Mouse (Mus musculus) cortical plate, adult 2 months (tissue): ENCODE results near the gene Rabac1. TPM values are rescaled to one million over a fixed set of nuclear protein-coding genes. Genes with fewer than 3 reads are reported as not detected.

ENCODE experiments used
- H3K27ac ChIP-seq: fragments of 200-500 bp; 2 replicates; pipeline ENCODE4 v1.5.1; 2012; ENCODE audit warnings: low read length, control low read depth, inconsistent platforms; ENCODE audit not compliant: insufficient read depth
- H3K4me1 ChIP-seq: fragments of 200-500 bp; 2 replicates; pipeline ENCODE4 v1.6.1; 2011; ENCODE audit warnings: low read length; ENCODE audit not compliant: control insufficient read depth, insufficient read depth
- H3K4me3 ChIP-seq: fragments of 200-500 bp; 2 replicates; pipeline ENCODE4 v1.5.1; 2011; ENCODE audit warnings: mild to moderate bottlenecking, low read length, control low read depth; ENCODE audit not compliant: insufficient read depth
- CTCF ChIP-seq: fragments of 200-500 bp; IDR thresholded peaks from 2 replicates; pipeline ENCODE4 v1.5.1; 2011; ENCODE audit warnings: mild to moderate bottlenecking, control low read depth, low read length; ENCODE audit not compliant: insufficient read depth; ENCODE audit errors: extremely low read depth
- POLR2A ChIP-seq: fragments of 200-500 bp; IDR thresholded peaks from 2 replicates; pipeline ENCODE4 v1.6.1; 2011; ENCODE audit warnings: mild to moderate bottlenecking, low read length, control low read depth; ENCODE audit not compliant: insufficient read depth; ENCODE audit errors: extremely low read depth
- polyA plus RNA-seq: library from polyadenylated mRNA; depleted of rRNA; stranded (reverse); fragments of >200 nt; gene quantifications from 2 replicates; pipeline ENCODE4 v1.2.3, GENCODE M21; 2012

Gene Rabac1
- polyA plus RNA-seq, 1 experiment, result 421 TPM

DNA sequence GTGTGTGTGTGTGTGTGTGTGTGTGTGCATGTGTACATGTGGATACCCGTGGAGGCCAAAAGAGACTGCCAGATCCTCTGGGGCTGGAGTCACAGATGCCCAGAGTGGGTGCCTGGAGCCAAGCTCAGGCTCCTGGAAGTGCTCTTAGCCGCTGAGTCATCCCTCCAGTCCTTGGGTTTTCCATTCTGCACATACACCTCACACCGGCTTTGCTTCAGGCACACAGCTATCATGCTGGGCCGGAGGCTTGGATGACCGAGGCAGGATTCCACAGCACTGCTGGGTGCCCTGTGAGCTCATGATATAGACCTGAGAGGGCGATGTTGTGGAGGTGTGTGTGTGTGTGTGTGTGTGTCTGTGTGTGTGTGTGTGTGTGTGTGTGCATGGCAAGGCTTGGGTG is 4.1 kb downstream of the Rabac1 start:
- no peak overlapping the region for H3K4me3 ChIP-seq
- H3K4me1 ChIP-seq, result peaks cover 2% of the 10 kb centered on the region; the same call in 1 of the 2 replicates
- no peak overlapping the region for H3K27ac ChIP-seq
- TF ChIP-seq POLR2A (no peak), CTCF (no peak)

DNA sequence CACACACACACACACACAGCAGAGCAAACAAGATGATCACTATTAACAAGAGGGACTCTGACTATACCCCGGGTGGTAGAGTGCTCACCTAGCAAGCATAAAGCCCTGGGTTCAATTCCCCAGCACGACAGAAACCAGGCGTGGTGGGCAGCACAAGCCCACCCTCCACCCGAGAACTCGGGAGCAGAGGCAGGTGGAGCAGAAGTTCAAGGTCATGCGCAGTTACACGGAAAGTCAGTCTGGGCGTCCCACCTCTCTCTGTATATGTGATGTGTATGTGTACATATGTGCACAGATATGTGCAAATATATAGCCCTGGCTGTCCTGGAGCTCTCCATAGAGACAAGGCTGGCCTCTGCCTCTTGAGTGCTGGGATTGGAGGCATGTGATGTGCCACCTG is 4.6 kb downstream of the Rabac1 start:
- Histone ChIP-seq H3K4me1 (peaks cover 2% of the 10 kb centered on the region; the same call in 1 of the 2 replicates), H3K4me3 (no peak overlapping the region), H3K27ac (no peak overlapping the region)
- TF ChIP-seq CTCF (no peak), POLR2A (no peak)

DNA sequence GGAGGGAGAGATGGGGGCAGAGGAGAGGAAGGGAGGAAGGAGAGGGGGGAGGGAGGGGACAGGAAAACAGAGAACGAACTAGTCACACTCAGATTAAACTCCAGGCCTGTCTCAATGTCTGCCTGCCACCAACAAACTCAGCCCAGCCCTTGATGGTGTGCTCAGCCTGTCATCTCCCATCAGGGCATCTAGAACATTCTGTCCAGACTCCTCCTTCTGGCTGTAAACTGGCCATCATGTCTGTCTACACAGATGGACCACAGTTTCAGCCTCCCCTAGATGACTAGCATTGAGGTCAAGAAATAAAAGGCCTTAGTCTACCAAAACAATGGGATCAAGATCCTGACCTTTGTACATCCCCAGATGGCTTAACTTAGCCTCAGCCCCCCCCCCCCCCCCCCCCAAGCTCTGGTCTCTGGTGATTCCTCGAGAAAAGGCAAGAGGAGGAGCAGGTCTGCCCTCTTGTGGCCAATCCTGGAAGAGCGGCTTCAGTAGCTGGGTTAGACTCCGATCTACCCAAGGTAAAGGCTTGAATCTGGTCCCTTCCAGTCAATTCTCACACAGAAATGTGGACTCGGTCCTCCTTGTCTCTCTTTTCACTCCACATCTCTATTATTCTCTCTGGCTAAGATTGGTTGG is 7.5 kb downstream of the Rabac1 start:
- Histone ChIP-seq H3K4me3 (no peak overlapping the region), H3K27ac (no peak overlapping the region), H3K4me1 (peaks cover 2% of the 10 kb centered on the region; the same call in 1 of the 2 replicates)
- TF ChIP-seq CTCF, result peak; percentile 76
- no peak for TF ChIP-seq POLR2A

DNA sequence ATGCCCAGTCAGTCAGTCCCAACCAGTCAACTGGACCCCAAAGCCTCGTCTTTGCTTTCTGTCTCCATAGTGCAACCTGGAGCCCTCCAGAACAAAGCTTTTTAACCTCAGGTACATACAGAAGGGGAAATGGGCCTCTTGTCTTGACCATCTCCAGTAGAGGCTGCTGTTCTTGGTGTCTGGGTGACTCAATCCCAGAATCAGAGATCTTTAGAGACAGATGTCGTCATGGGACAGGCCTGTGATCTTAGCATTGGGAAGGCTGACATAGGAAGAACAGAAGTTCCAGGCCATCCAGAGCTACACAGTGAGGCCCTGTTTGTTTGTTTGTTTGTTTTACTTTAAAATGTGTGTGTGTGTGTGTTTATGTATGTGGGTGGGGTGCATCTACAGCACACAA is 8.3 kb downstream of the Rabac1 start:
- no peaks in the 10 kb centered on the region for H3K4me1 ChIP-seq
- no peak overlapping the region for H3K27ac ChIP-seq
- H3K4me3 ChIP-seq, result no peak overlapping the region
- no peak for TF ChIP-seq POLR2A
- TF ChIP-seq CTCF, result no peak

DNA sequence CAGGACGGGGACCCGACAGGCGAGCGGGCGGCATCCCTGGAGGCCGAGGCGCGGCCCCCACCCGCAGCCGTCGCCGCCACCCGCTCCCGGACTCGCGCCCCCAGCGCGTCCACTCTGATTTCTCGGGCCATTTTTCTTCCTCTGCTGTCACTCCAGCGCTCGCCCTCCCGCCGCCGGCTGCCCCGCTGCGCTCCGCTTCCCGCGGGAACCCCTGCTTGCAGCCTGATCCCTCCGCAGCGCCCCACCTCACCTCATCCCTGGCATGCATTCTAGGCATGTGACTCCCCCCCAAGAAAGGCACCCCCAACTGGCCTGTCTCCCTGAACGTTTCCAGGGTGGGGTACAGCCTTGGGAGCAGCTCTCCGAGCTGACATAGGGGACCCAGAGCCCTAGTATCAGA is 17.3 kb downstream of the Rabac1 start:
- Histone ChIP-seq H3K4me3 (no peak overlapping the region), H3K27ac (no peak overlapping the region), H3K4me1 (no peaks in the 10 kb centered on the region)
- TF ChIP-seq POLR2A (no peak), CTCF (no peak)

DNA sequence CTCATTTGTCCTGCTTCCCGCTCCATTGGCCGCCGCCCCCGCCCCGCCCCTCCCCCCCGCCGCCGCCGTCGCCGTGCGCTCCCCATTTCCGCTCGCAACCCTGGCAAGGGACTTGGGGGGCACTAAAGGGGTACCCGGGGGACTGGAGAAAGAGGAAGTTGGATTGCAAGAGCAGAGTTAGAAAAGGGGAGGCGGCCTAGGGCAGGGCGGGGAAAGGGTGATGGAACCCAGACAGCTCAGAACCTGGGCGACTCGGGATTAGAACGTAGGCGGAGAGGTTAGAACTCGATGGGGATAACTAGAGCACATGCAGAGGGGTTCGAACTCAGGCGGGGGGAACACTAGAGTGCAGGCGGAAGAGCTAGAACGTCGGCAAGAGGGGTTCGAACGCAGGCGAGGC is 18.1 kb downstream of the Rabac1 start:
- H3K4me3 ChIP-seq, result no peak overlapping the region
- no peak overlapping the region for H3K27ac ChIP-seq
- no peak for TF ChIP-seq POLR2A
- H3K4me1 ChIP-seq, result no peaks in the 10 kb centered on the region

DNA sequence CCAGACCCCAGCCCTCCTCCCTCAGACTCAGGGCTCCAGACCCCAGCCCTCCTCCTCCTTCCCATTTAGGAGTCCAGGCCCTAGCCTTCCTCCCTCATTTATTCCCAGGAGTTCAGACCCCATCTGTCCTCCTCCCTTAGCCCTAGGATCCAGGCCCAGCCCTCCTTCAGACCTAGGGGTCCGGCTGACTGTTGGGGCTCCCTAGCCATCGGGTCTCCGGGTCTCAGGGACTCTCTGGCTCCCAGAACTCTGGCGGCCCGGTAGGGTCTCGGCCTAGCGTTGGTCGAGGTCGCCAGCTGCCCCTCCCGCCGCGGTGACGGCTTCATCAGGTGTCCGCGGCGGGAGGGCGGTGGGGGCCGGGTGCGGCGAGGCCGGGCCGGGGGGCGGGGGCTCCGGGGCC is 18.6 kb downstream of the Rabac1 start:
- TF ChIP-seq CTCF (no peak), POLR2A (no peak)
- H3K4me3 ChIP-seq, result no peak overlapping the region
- H3K27ac ChIP-seq, result no peak overlapping the region
- H3K4me1 ChIP-seq, result no peaks in the 10 kb centered on the region

DNA sequence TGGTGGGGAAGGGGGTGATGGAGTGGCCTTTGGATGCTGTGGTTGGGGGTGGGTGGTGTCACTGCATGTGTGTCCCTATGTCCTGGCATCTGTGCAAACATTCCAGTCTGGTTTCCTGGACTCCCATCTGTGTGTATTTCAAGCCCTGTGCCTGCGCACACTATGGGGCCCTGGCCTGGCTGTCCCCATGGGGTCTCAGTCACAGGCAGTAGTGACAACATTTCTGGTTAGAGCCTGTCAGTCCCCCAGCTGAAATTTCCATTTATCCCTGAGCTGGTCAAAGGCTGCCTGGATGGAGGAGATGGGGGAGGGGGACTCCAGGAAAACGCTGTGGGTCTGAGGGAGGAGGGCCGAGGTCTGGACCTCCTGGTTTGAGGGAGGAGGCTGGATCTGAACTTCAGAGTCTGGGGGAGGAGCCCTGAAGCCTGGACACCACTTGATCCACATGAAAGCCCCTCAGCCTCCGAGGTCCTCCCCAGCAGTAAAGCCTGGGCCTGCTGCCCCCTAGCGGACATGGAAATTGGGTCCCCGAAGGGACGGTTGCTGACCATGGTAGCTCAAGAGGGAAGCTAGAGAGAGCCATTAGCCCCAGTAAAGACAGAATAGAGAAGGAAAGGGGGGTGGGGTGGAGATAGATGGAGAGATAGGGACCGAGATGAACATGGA is 22.5 kb downstream of the Rabac1 start:
- no peak overlapping the region for H3K4me3 ChIP-seq
- H3K4me1 ChIP-seq, result no peaks in the 10 kb centered on the region
- H3K27ac ChIP-seq, result no peak overlapping the region
- TF ChIP-seq CTCF, result peak; percentile 71
- TF ChIP-seq POLR2A, result no peak

DNA sequence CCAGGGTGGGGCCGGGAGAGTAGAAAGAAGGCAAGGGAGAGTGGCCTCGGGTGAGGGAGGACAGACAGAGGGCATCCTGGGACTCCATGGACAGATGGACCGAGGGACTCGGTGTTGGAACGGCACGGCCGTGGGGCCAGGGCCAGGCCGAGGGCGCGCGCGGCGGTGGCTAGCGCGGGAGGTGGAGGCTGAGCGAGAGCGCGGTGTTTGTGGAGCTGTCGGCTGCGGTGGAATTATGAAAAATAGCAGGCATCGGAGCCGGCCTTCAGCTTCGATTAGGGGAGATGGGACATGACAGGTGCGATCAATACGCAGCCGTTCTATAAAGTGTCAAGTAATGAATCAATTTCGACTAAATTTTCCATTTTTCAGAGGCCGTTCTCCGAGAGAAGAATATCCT is 23.8 kb downstream of the Rabac1 start:
- Histone ChIP-seq H3K27ac (no peak overlapping the region), H3K4me1 (no peaks in the 10 kb centered on the region), H3K4me3 (no peak overlapping the region)
- TF ChIP-seq CTCF (no peak), POLR2A (no peak)

DNA sequence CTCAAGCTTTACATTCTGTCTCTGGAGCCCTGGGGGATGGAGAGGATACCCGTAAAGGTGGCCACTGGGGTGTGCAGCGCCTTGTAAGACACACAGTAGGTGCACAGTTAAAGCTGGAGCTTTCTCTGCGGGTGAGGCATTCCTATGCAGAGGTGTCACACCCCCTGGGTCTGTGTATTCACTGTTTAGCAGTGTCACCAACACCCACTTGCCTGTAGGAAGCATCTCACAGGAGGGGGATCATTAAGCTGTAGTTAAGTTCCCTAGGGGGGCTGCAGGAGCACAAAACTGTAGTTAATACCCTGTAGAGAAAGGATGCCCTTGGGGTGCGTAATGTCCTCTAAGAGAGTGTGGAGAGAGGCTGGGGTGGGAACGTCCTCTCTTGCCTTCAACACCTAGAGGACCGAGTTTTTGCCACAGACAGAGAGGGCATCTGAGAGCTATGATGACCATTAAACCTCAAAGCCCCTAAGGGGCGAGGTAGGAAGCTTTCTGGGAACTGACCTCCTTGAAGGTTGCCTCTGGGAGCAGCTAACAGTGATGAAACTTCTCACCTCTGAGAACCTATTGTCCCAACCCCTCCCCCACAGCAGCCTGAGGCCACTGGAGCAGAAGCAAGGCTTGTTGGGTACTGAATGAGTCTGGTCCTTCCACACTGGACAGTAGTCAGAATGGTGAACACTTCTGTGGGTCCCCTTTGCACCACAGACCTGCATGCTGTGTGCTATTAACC is 25.1 kb downstream of the Rabac1 start:
- Histone ChIP-seq H3K4me3 (no peak overlapping the region), H3K27ac (no peak overlapping the region), H3K4me1 (no peaks in the 10 kb centered on the region)
- TF ChIP-seq POLR2A (no peak), CTCF (no peak)
